Mouse (Mus musculus) spleen, adult 2 months (tissue): ENCODE results near the gene Ogdh.

Experiments used
- CTCF ChIP-seq: fragments of 200-500 bp; IDR thresholded peaks from 2 replicates; pipeline ENCODE4 v1.5.1; 2011; ENCODE audit warnings: mild to moderate bottlenecking, inconsistent platforms; ENCODE audit not compliant: insufficient read depth, insufficient read length, insufficient replicate concordance; ENCODE audit errors: extremely low read depth
- POLR2A ChIP-seq: fragments of 200-500 bp; IDR thresholded peaks from 2 replicates; pipeline ENCODE4 v1.6.1; 2011; ENCODE audit warnings: low read depth, low read length, inconsistent platforms

DNA sequence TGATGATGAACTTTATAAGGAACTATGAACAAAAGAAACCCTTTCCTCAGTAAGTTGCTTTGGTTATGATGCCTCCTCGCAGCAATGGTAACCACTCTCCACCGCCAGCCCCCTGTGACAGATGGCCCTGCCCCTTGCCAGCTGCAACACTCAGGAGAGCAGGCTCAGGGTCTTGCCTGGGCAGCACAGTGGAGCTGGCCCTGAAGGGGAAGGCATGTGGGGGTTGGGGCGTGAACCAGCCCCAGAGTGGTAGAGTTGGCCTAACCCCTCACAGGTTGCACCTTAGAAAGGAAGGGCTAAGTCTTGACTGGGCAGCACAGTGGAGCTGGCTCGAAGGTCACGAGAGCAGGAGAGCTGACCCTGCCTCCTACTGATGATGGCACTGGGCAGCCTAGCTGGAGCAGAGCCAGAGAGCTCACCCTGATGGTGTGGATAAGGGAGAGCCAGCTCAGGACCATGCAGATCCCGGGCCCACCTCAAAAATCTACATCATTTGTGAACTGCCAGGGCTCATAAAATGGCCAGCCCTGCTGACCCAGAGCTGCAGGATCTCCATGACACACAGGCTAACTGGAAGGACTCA lies 34.9 kb upstream of the Ogdh start:
- TF ChIP-seq CTCF (no peak), POLR2A (no peak)
